Mouse (Mus musculus) forebrain, embryonic 15.5 days (tissue): ENCODE measurements around the gene Ulk1. TPM values are rescaled to one million over a fixed set of nuclear protein-coding genes. Genes with fewer than 3 reads are reported as not detected.

Experiments used
- ATAC-seq: fragments of 200-750 bp; cut with Nextera tagmentation; replicated peaks from 2 replicates; pipeline ENCODE4 v1.8.0; 2017; ENCODE audit warnings: mild to moderate bottlenecking, moderate TSS enrichment, moderate library complexity
- H3K27ac ChIP-seq: fragments of 300-500 bp; sonication (generic); replicated peaks from 2 replicates; pipeline ENCODE4 v1.5.1; 2015; ENCODE audit warnings: mild to moderate bottlenecking, inconsistent platforms
- H3K27me3 ChIP-seq: fragments of 300-500 bp; sonication (generic); 2 replicates; pipeline ENCODE4 v1.6.1; 2015; ENCODE audit warnings: inconsistent platforms
- H3K36me3 ChIP-seq: fragments of 300-500 bp; sonication (generic); 2 replicates; pipeline ENCODE4 v1.6.1; 2015; ENCODE audit warnings: mild to moderate bottlenecking, inconsistent platforms
- H3K4me1 ChIP-seq: fragments of 300-500 bp; sonication (generic); 2 replicates; pipeline ENCODE4 v1.6.1; 2015; ENCODE audit warnings: inconsistent platforms
- H3K4me2 ChIP-seq: fragments of 300-500 bp; sonication (generic); replicated peaks from 2 replicates; pipeline ENCODE4 v1.6.1; 2015; ENCODE audit warnings: mild to moderate bottlenecking, inconsistent platforms
- H3K4me3 ChIP-seq: fragments of 300-500 bp; sonication (generic); 2 replicates; pipeline ENCODE4 v1.5.1; 2015; ENCODE audit warnings: mild to moderate bottlenecking, inconsistent platforms
- H3K9ac ChIP-seq: fragments of 300-500 bp; sonication (generic); replicated peaks from 2 replicates; pipeline ENCODE4 v1.6.1; 2015; ENCODE audit warnings: mild to moderate bottlenecking, inconsistent platforms
- H3K9me3 ChIP-seq: fragments of 300-500 bp; sonication (generic); 2 replicates; pipeline ENCODE4 v1.6.1; 2016; ENCODE audit warnings: inconsistent platforms
- WGBS: fragments of 180-500 bp; shearing (Covaris S2); methylation state at CpG from one replicate; pipeline ENCODE4 v1.1.7; 2015; ENCODE audit warnings: mixed read lengths; 5-methylcytosine and 5-hydroxymethylcytosine counted together
- polyA plus RNA-seq: library from polyadenylated mRNA; unstranded; fragments of >200 nt; fragmentation: Nextera tagmentation; extraction: Ambion mirVana; gene quantifications from 2 replicates; pipeline ENCODE4 v1.2.1, GENCODE M21; 2015

The Ulk1 gene
- polyA plus RNA-seq, 1 experiment from 2014 or later: 46.6 TPM

GRCm38 (mm10) chr5:110831036-110831720 is 21.3 kb upstream of the Ulk1 start:
- Histone ChIP-seq H3K36me3 (no peaks in the 10 kb centered on the region), H3K27me3 (no peaks in the 10 kb centered on the region), H3K4me1 (no peaks in the 10 kb centered on the region), H3K9me3 (no peaks in the 10 kb centered on the region), H3K9ac (no peak overlapping the region), H3K4me2 (no peak overlapping the region), H3K4me3 (no peak overlapping the region), H3K27ac (no peak overlapping the region)
- 88% methylated on average over 5 of the region's 5 CpGs for WGBS
- no peak for ATAC-seq

GRCm38 (mm10) chr5:110827576-110827975 is 17.7 kb upstream of the Ulk1 start:
- no peak overlapping the region for H3K4me3 ChIP-seq
- H3K4me1 ChIP-seq: no peaks in the 10 kb centered on the region
- no peak overlapping the region for H3K27ac ChIP-seq
- no peaks in the 10 kb centered on the region for H3K27me3 ChIP-seq
- H3K9ac ChIP-seq: no peak overlapping the region
- no peak for ATAC-seq
- 94% methylated on average over 5 of the region's 5 CpGs for WGBS
- no peaks in the 10 kb centered on the region for H3K36me3 ChIP-seq
- H3K9me3 ChIP-seq: no peaks in the 10 kb centered on the region
- H3K4me2 ChIP-seq: no peak overlapping the region

GRCm38 (mm10) chr5:110826781-110827495 is 17.0 kb upstream of the Ulk1 start:
- no peak overlapping the region for H3K4me2 ChIP-seq
- H3K27me3 ChIP-seq: no peaks in the 10 kb centered on the region
- no peaks in the 10 kb centered on the region for H3K4me1 ChIP-seq
- no peak overlapping the region for H3K9ac ChIP-seq
- WGBS: 93% methylated on average over 8 of the region's 8 CpGs
- H3K27ac ChIP-seq: no peak overlapping the region
- H3K9me3 ChIP-seq: no peaks in the 10 kb centered on the region
- H3K36me3 ChIP-seq: no peaks in the 10 kb centered on the region
- ATAC-seq: no peak
- no peak overlapping the region for H3K4me3 ChIP-seq

GRCm38 (mm10) chr5:110824421-110824820 is 14.5 kb upstream of the Ulk1 start:
- H3K27ac ChIP-seq: no peak overlapping the region
- H3K4me2 ChIP-seq: no peak overlapping the region
- no peak overlapping the region for H3K4me3 ChIP-seq
- no peak for ATAC-seq
- no peaks in the 10 kb centered on the region for H3K9me3 ChIP-seq
- H3K27me3 ChIP-seq: no peaks in the 10 kb centered on the region
- WGBS: 91% methylated on average over 4 of the region's 4 CpGs
- no peaks in the 10 kb centered on the region for H3K36me3 ChIP-seq
- no peaks in the 10 kb centered on the region for H3K4me1 ChIP-seq
- H3K9ac ChIP-seq: no peak overlapping the region

GRCm38 (mm10) chr5:110808821-110809666 is 853 bp downstream of the Ulk1 start:
- H3K36me3 ChIP-seq: peaks cover 12% of the 10 kb centered on the region; the same call in 1 of the 2 replicates
- WGBS: under 1% methylated on average over 27 of the region's 27 CpGs
- H3K27me3 ChIP-seq: no peaks in the 10 kb centered on the region
- peak overlapping the region; percentile 95 for H3K4me2 ChIP-seq
- H3K9me3 ChIP-seq: no peaks in the 10 kb centered on the region
- peaks cover 52% of the 10 kb centered on the region for H3K4me1 ChIP-seq
- peak overlapping the region; percentile 85 for H3K4me3 ChIP-seq
- peak overlapping the region; percentile 92 for H3K27ac ChIP-seq
- no peak for ATAC-seq
- peak overlapping the region; percentile 96 for H3K9ac ChIP-seq

GRCm38 (mm10) chr5:110808061-110808631 is 1.8 kb downstream of the Ulk1 start:
- peaks cover 54% of the 10 kb centered on the region for H3K4me1 ChIP-seq
- 6% methylated on average over 14 of the region's 14 CpGs for WGBS
- H3K9ac ChIP-seq: peak overlapping the region; percentile 96
- peak overlapping the region; percentile 92; the same call in 1 of the 2 replicates for H3K27ac ChIP-seq
- peak overlapping the region; percentile 95 for H3K4me2 ChIP-seq
- ATAC-seq: peak; percentile 17; the same call in 1 of the 2 replicates
- peak overlapping the region; percentile 85 for H3K4me3 ChIP-seq
- H3K27me3 ChIP-seq: no peaks in the 10 kb centered on the region
- H3K36me3 ChIP-seq: peaks cover 12% of the 10 kb centered on the region; the same call in 1 of the 2 replicates
- no peaks in the 10 kb centered on the region for H3K9me3 ChIP-seq

GRCm38 (mm10) chr5:110807453-110807852 is 2.4 kb downstream of the Ulk1 start:
- WGBS: 84% methylated on average over 4 of the region's 4 CpGs
- Histone ChIP-seq H3K4me3 (peak overlapping the region; percentile 85), H3K36me3 (peaks cover 14% of the 10 kb centered on the region; the same call in 1 of the 2 replicates), H3K4me1 (peaks cover 58% of the 10 kb centered on the region), H3K27ac (no peak overlapping the region), H3K27me3 (no peaks in the 10 kb centered on the region), H3K9me3 (no peaks in the 10 kb centered on the region), H3K4me2 (peak overlapping the region; percentile 95), H3K9ac (peak overlapping the region; percentile 96)
- no peak for ATAC-seq

- no peak for ATAC-seq
- H3K27me3 ChIP-seq: no peaks in the 10 kb centered on the region
- no peaks in the 10 kb centered on the region for H3K9me3 ChIP-seq
- WGBS: 93% methylated on average over 1 of the region's 1 CpGs
- peak overlapping the region; percentile 95 for H3K4me2 ChIP-seq
- H3K36me3 ChIP-seq: peaks cover 16% of the 10 kb centered on the region; the same call in 1 of the 2 replicates
- H3K4me1 ChIP-seq: peaks cover 61% of the 10 kb centered on the region
- peak overlapping the region; percentile 10; the same call in 1 of the 2 replicates for H3K4me3 ChIP-seq
- no peak overlapping the region for H3K27ac ChIP-seq
- peak overlapping the region; percentile 30 for H3K9ac ChIP-seq
Observed at GRCm38 (mm10) chr5:110806676-110807075, 3.2 kb downstream of the Ulk1 start.

- peaks cover 65% of the 10 kb centered on the region for H3K4me1 ChIP-seq
- H3K4me3 ChIP-seq: no peak overlapping the region
- H3K27ac ChIP-seq: no peak overlapping the region
- 0 out of 2 replicates have a peak overlapping the region, but pooled peaks have one; percentile 95 for H3K4me2 ChIP-seq
- H3K9me3 ChIP-seq: no peaks in the 10 kb centered on the region
- peaks cover 16% of the 10 kb centered on the region; the same call in 1 of the 2 replicates for H3K36me3 ChIP-seq
- peak overlapping the region; percentile 30; the same call in 1 of the 2 replicates for H3K9ac ChIP-seq
- no peak for ATAC-seq
- WGBS: 90% methylated on average over 4 of the region's 4 CpGs
- no peaks in the 10 kb centered on the region for H3K27me3 ChIP-seq
Observed at GRCm38 (mm10) chr5:110806154-110806553, 3.7 kb downstream of the Ulk1 start.

GRCm38 (mm10) chr5:110804012-110804743 is 5.7 kb downstream of the Ulk1 start:
- ATAC-seq: no peak
- H3K27ac ChIP-seq: no peak overlapping the region
- H3K9me3 ChIP-seq: no peaks in the 10 kb centered on the region
- no peak overlapping the region for H3K4me2 ChIP-seq
- H3K36me3 ChIP-seq: peaks cover 27% of the 10 kb centered on the region; the same call in 1 of the 2 replicates
- no peak overlapping the region for H3K4me3 ChIP-seq
- WGBS: 91% methylated on average over 7 of the region's 7 CpGs
- H3K4me1 ChIP-seq: peaks cover 67% of the 10 kb centered on the region
- no peak overlapping the region for H3K9ac ChIP-seq
- no peaks in the 10 kb centered on the region for H3K27me3 ChIP-seq

GRCm38 (mm10) chr5:110802809-110803208 is 7.1 kb downstream of the Ulk1 start:
- Histone ChIP-seq H3K4me1 (peaks cover 53% of the 10 kb centered on the region), H3K9ac (no peak overlapping the region), H3K27me3 (no peaks in the 10 kb centered on the region), H3K36me3 (peaks cover 41% of the 10 kb centered on the region), H3K4me3 (no peak overlapping the region), H3K27ac (no peak overlapping the region), H3K9me3 (no peaks in the 10 kb centered on the region), H3K4me2 (no peak overlapping the region)
- ATAC-seq: no peak
